Mouse (Mus musculus) naive thymus-derived CD4-positive, alpha-beta T cell, adult 2 months (primary cell): ENCODE measurements around the gene Vmn2r40.
"Not testable (repeated sequence)": the region's sequence is repeated elsewhere in the genome, so short reads cannot be mapped to it uniquely, and the experiment has no call there.

Experiments
- DNase-seq: peaks from one replicate; pipeline ENCODE4 v3.0.0-alpha.2; 2011; ENCODE audit warnings: low read depth

The Vmn2r40 gene

DNA sequence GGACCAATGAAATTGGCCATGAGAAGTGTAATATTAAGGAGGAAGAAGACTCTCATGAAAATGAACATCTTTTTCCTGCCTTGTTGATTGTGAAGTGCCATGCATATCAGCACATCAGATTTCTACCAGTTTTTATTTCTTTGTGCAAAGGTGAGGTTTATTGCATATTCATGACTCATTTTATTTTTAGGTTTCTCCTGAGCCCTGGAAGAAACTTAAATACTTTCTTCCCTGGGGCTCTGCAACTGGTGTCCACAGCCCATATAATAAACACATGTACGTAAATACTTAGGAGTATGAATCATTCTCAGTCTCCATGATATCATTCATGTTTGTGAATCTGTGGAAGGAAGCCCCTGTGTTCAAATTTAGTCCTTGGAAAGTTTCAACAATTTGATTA is at the start of gene Vmn2r40:
Vmn2r40 (minus strand) TSS at position 101 of the 400 bp plus-strand sequence.
- not testable (repeated sequence) for DNase-seq
